Mouse (Mus musculus): Measurements from ENCODE around the gene Mospd1.

The Mospd1 gene

GRCm38 (mm10) chrX:53370366-53370740, at the start of gene Mospd1:
Gene Mospd1 (minus strand): TSS chrX:53370502.
- DNase-seq (ENCODE audit: extremely low spot score, low spot score) = peak; percentile 80

- no peak for DNase-seq (ENCODE audit: extremely low spot score, low spot score)
Observed at GRCm38 (mm10) chrX:53386362-53386761, 16.1 kb upstream of the Mospd1 start.

- no peak for DNase-seq (ENCODE audit: extremely low spot score, low spot score)
Observed at GRCm38 (mm10) chrX:53383122-53383521, 12.8 kb upstream of the Mospd1 start.

GRCm38 (mm10) chrX:53369534-53370365, 552 bp downstream of the Mospd1 start:
- peak; percentile 44 for DNase-seq (ENCODE audit: extremely low spot score, low spot score)

- no peak for DNase-seq (ENCODE audit: extremely low spot score, low spot score)
Observed at GRCm38 (mm10) chrX:53364668-53365383, 5.5 kb downstream of the Mospd1 start.

GRCm38 (mm10) chrX:53348374-53348773, 21.9 kb downstream of the Mospd1 start:
- DNase-seq (ENCODE audit: extremely low spot score, low spot score) = no peak

- DNase-seq (ENCODE audit: extremely low spot score, low spot score) = peak; percentile 40
Observed at GRCm38 (mm10) chrX:53341531-53341930, 28.8 kb downstream of the Mospd1 start.

- DNase-seq (ENCODE audit: extremely low spot score, low spot score) = no peak
Observed at GRCm38 (mm10) chrX:53337355-53337754, 32.9 kb downstream of the Mospd1 start.

- no peak for DNase-seq (ENCODE audit: extremely low spot score, low spot score)
Observed at GRCm38 (mm10) chrX:53330396-53330795, 39.9 kb downstream of the Mospd1 start.

- DNase-seq (ENCODE audit: extremely low spot score, low spot score) = no peak
Observed at GRCm38 (mm10) chrX:53321111-53321510, 49.2 kb downstream of the Mospd1 start.

- no peak for DNase-seq (ENCODE audit: extremely low spot score, low spot score)
Observed at GRCm38 (mm10) chrX:53320564-53320963, 49.7 kb downstream of the Mospd1 start.
